Mouse (Mus musculus) lung, embryonic 16.5 days (tissue): ENCODE measurements around the gene Peak1. TPM values are rescaled to one million over a fixed set of nuclear protein-coding genes. Genes with fewer than 3 reads are reported as not detected.

Experiments used
- ATAC-seq: fragments of 200-750 bp; cut with Nextera tagmentation; 2 replicates; pipeline ENCODE4 v1.8.0; 2017; ENCODE audit warnings: low read depth, mild to moderate bottlenecking, moderate library complexity
- H3K27ac ChIP-seq: fragments of 300-500 bp; sonication (generic); 2 replicates; pipeline ENCODE4 v1.5.1; 2014; ENCODE audit warnings: mild to moderate bottlenecking, control low read depth, low read length
- H3K27me3 ChIP-seq: fragments of 300-500 bp; sonication (generic); 2 replicates; pipeline ENCODE4 v1.6.1; 2014; ENCODE audit warnings: low read depth, low read length, mixed read lengths; ENCODE audit not compliant: control insufficient read depth, insufficient read depth
- H3K36me3 ChIP-seq: fragments of 300-500 bp; sonication (generic); 2 replicates; pipeline ENCODE4 v1.6.1; 2014; ENCODE audit warnings: low read length; ENCODE audit not compliant: control insufficient read depth, insufficient read depth
- H3K4me1 ChIP-seq: fragments of 300-500 bp; sonication (generic); replicated peaks from 2 replicates; pipeline ENCODE4 v1.6.1; 2014; ENCODE audit warnings: low read length, mixed read lengths; ENCODE audit not compliant: control insufficient read depth, insufficient read depth
- H3K4me2 ChIP-seq: fragments of 300-500 bp; sonication (generic); 2 replicates; pipeline ENCODE4 v1.6.1; 2014; ENCODE audit warnings: low read depth, low read length, control low read depth
- H3K4me3 ChIP-seq: fragments of 300-500 bp; sonication (generic); 2 replicates; pipeline ENCODE4 v1.5.1; 2014; ENCODE audit warnings: mild to moderate bottlenecking, low read length, control low read depth
- H3K9ac ChIP-seq: fragments of 300-500 bp; sonication (generic); 2 replicates; pipeline ENCODE4 v1.6.1; 2014; ENCODE audit warnings: low read length, control low read depth
- H3K9me3 ChIP-seq: fragments of 300-500 bp; sonication (generic); 2 replicates; pipeline ENCODE4 v1.6.1; 2016; ENCODE audit warnings: low read length; ENCODE audit not compliant: control insufficient read depth
- WGBS: fragments of 180-500 bp; shearing (Covaris S2); extraction: QIAGEN DNeasy Blood & Tissue Kit; methylation state at CpG from one replicate; pipeline ENCODE4 v1.1.7; 2014; 5-methylcytosine and 5-hydroxymethylcytosine counted together
- polyA plus RNA-seq: library from polyadenylated mRNA; unstranded; fragments of >200 nt; fragmentation: Nextera tagmentation; extraction: Ambion mirVana; gene quantifications from 2 replicates; pipeline ENCODE4 v1.2.1, GENCODE M21; 2015

Gene Peak1
- polyA plus RNA-seq, 1 experiment from 2014 or later = 26.4 TPM

- Histone ChIP-seq H3K4me2 (peak overlapping the region; percentile 13; the same call in 1 of the 2 replicates), H3K4me3 (no peak overlapping the region), H3K36me3 (no peaks in the 10 kb centered on the region), H3K27ac (no peak overlapping the region), H3K9me3 (no peaks in the 10 kb centered on the region), H3K9ac (no peak overlapping the region), H3K27me3 (no peaks in the 10 kb centered on the region), H3K4me1 (peaks cover 29% of the 10 kb centered on the region)
- ATAC-seq = no peak
- WGBS = 83% methylated on average over 1 of the region's 1 CpGs
These were observed 2.4 kb upstream of the Peak1 start for GRCm38 (mm10) chr9:56420236-56420635.

- Histone ChIP-seq H3K4me3 (peak overlapping the region; percentile 76), H3K27ac (peak overlapping the region; percentile 98), H3K4me1 (peaks cover 33% of the 10 kb centered on the region), H3K36me3 (no peaks in the 10 kb centered on the region), H3K9ac (peak overlapping the region; percentile 83), H3K27me3 (no peaks in the 10 kb centered on the region), H3K4me2 (peak overlapping the region; percentile 80), H3K9me3 (no peaks in the 10 kb centered on the region)
- ATAC-seq = peak; percentile 45
- 1% methylated on average over 11 of the region's 11 CpGs for WGBS
These were observed 922 bp upstream of the Peak1 start for GRCm38 (mm10) chr9:56418738-56419239.

GRCm38 (mm10) chr9:56417415-56417947, 386 bp downstream of the Peak1 start:
- peaks cover 32% of the 10 kb centered on the region for H3K4me1 ChIP-seq
- H3K4me2 ChIP-seq = peak overlapping the region; percentile 60
- WGBS = 0% methylated on average over 39 of the region's 40 CpGs
- H3K36me3 ChIP-seq = no peaks in the 10 kb centered on the region
- H3K9me3 ChIP-seq = no peaks in the 10 kb centered on the region
- peak overlapping the region; percentile 93 for H3K9ac ChIP-seq
- ATAC-seq = peak; percentile 71
- peak overlapping the region; percentile 94 for H3K27ac ChIP-seq
- H3K27me3 ChIP-seq = no peaks in the 10 kb centered on the region
- peak overlapping the region; percentile 76 for H3K4me3 ChIP-seq

GRCm38 (mm10) chr9:56415935-56416607, 1.8 kb downstream of the Peak1 start:
- peak overlapping the region; percentile 76 for H3K4me3 ChIP-seq
- peaks cover 31% of the 10 kb centered on the region for H3K4me1 ChIP-seq
- peak overlapping the region; percentile 33; the same call in 1 of the 2 replicates for H3K27ac ChIP-seq
- H3K9me3 ChIP-seq = no peaks in the 10 kb centered on the region
- peak overlapping the region; percentile 53 for H3K9ac ChIP-seq
- no peaks in the 10 kb centered on the region for H3K36me3 ChIP-seq
- 28% methylated on average over 4 of the region's 4 CpGs for WGBS
- H3K27me3 ChIP-seq = no peaks in the 10 kb centered on the region
- ATAC-seq = no peak
- H3K4me2 ChIP-seq = peak overlapping the region; percentile 60

GRCm38 (mm10) chr9:56415393-56415792, 2.5 kb downstream of the Peak1 start:
- Histone ChIP-seq H3K4me2 (peak overlapping the region; percentile 45), H3K36me3 (no peaks in the 10 kb centered on the region), H3K4me1 (peaks cover 29% of the 10 kb centered on the region), H3K4me3 (peak overlapping the region; percentile 30), H3K9me3 (no peaks in the 10 kb centered on the region), H3K27me3 (no peaks in the 10 kb centered on the region), H3K27ac (no peak overlapping the region), H3K9ac (no peak overlapping the region)
- 56% methylated on average over 1 of the region's 1 CpGs for WGBS
- ATAC-seq = no peak

GRCm38 (mm10) chr9:56414322-56414721, 3.5 kb downstream of the Peak1 start:
- H3K36me3 ChIP-seq = no peaks in the 10 kb centered on the region
- H3K4me3 ChIP-seq = no peak overlapping the region
- no peak overlapping the region for H3K27ac ChIP-seq
- H3K4me2 ChIP-seq = no peak overlapping the region
- H3K9me3 ChIP-seq = no peaks in the 10 kb centered on the region
- no peaks in the 10 kb centered on the region for H3K27me3 ChIP-seq
- ATAC-seq = no peak
- peaks cover 23% of the 10 kb centered on the region for H3K4me1 ChIP-seq
- no peak overlapping the region for H3K9ac ChIP-seq

GRCm38 (mm10) chr9:56412716-56413115, 5.2 kb downstream of the Peak1 start:
- H3K36me3 ChIP-seq = no peaks in the 10 kb centered on the region
- no peak overlapping the region for H3K4me2 ChIP-seq
- H3K9me3 ChIP-seq = no peaks in the 10 kb centered on the region
- H3K27ac ChIP-seq = no peak overlapping the region
- H3K4me1 ChIP-seq = peaks cover 23% of the 10 kb centered on the region
- no peak overlapping the region for H3K9ac ChIP-seq
- WGBS = 61% methylated on average over 1 of the region's 1 CpGs
- ATAC-seq = no peak
- no peak overlapping the region for H3K4me3 ChIP-seq
- no peaks in the 10 kb centered on the region for H3K27me3 ChIP-seq

- ATAC-seq = no peak
- Histone ChIP-seq H3K27me3 (no peaks in the 10 kb centered on the region), H3K4me2 (no peak overlapping the region), H3K36me3 (no peaks in the 10 kb centered on the region), H3K4me1 (peaks cover 9% of the 10 kb centered on the region), H3K4me3 (no peak overlapping the region), H3K9me3 (no peaks in the 10 kb centered on the region), H3K9ac (no peak overlapping the region), H3K27ac (no peak overlapping the region)
- 63% methylated on average over 2 of the region's 2 CpGs for WGBS
These were observed 7.9 kb downstream of the Peak1 start for GRCm38 (mm10) chr9:56409928-56410327.

- H3K9me3 ChIP-seq = no peaks in the 10 kb centered on the region
- H3K9ac ChIP-seq = no peak overlapping the region
- H3K36me3 ChIP-seq = no peaks in the 10 kb centered on the region
- no peak overlapping the region for H3K27ac ChIP-seq
- peaks cover 4% of the 10 kb centered on the region for H3K4me1 ChIP-seq
- no peak overlapping the region for H3K4me2 ChIP-seq
- no peak for ATAC-seq
- H3K4me3 ChIP-seq = no peak overlapping the region
- H3K27me3 ChIP-seq = no peaks in the 10 kb centered on the region
- 67% methylated on average over 4 of the region's 4 CpGs for whole genome bisulfite sequencing
These were observed 13.2 kb downstream of the Peak1 start for GRCm38 (mm10) chr9:56404619-56405018.
